Mouse (Mus musculus) liver, embryonic 12.5 days (tissue): ENCODE data around the gene Rrbp1. TPM values are rescaled to one million over a fixed set of nuclear protein-coding genes. Genes with fewer than 3 reads are reported as not detected.
A peak's percentile ranks its signal among the peaks of the same experiment; 100 is the strongest.

Experiments used
- ATAC-seq: fragments of 200-750 bp; cut with Nextera tagmentation; 2 replicates; pipeline ENCODE4 v1.8.0; 2017; ENCODE audit warnings: moderate number of reproducible peaks, mild to moderate bottlenecking, moderate library complexity
- H3K27ac ChIP-seq: fragments of 300-500 bp; sonication (generic); 2 replicates; pipeline ENCODE4 v1.5.1; 2016; ENCODE audit warnings: mild to moderate bottlenecking
- H3K27me3 ChIP-seq: fragments of 300-500 bp; sonication (generic); replicated peaks from 2 replicates; pipeline ENCODE4 v1.6.1; 2016; ENCODE audit warnings: mild to moderate bottlenecking, moderate library complexity
- H3K36me3 ChIP-seq: fragments of 300-500 bp; sonication (generic); 2 replicates; pipeline ENCODE4 v1.6.1; 2016; ENCODE audit warnings: mild to moderate bottlenecking, moderate library complexity
- H3K4me1 ChIP-seq: fragments of 300-500 bp; sonication (generic); 2 replicates; pipeline ENCODE4 v1.6.1; 2016
- H3K4me2 ChIP-seq: fragments of 300-500 bp; sonication (generic); 2 replicates; pipeline ENCODE4 v1.6.1; 2016; ENCODE audit warnings: mild to moderate bottlenecking, moderate library complexity
- H3K4me3 ChIP-seq: fragments of 300-500 bp; sonication (generic); 2 replicates; pipeline ENCODE4 v1.5.1; 2016; ENCODE audit warnings: mild to moderate bottlenecking, moderate library complexity
- H3K9ac ChIP-seq: fragments of 300-500 bp; sonication (generic); 2 replicates; pipeline ENCODE4 v1.6.1; 2016; ENCODE audit warnings: mild to moderate bottlenecking, moderate library complexity
- H3K9me3 ChIP-seq: fragments of 300-500 bp; sonication (generic); replicated peaks from 2 replicates; pipeline ENCODE4 v1.6.1; 2016; ENCODE audit warnings: mild to moderate bottlenecking, moderate library complexity
- WGBS: fragments of 180-500 bp; shearing (Covaris S2); methylation state at CpG from one replicate; pipeline ENCODE4 v1.1.7; 2016; ENCODE audit not compliant: insufficient replicate concordance; 5-methylcytosine and 5-hydroxymethylcytosine counted together
- polyA plus RNA-seq: library from polyadenylated mRNA; unstranded; fragments of >200 nt; fragmentation: Nextera tagmentation; extraction: Ambion mirVana; gene quantifications from 2 replicates; pipeline ENCODE4 v1.2.1, GENCODE M21; 2016

The Rrbp1 gene
- polyA plus RNA-seq, 1 experiment from 2014 or later, result 60.8 TPM

DNA sequence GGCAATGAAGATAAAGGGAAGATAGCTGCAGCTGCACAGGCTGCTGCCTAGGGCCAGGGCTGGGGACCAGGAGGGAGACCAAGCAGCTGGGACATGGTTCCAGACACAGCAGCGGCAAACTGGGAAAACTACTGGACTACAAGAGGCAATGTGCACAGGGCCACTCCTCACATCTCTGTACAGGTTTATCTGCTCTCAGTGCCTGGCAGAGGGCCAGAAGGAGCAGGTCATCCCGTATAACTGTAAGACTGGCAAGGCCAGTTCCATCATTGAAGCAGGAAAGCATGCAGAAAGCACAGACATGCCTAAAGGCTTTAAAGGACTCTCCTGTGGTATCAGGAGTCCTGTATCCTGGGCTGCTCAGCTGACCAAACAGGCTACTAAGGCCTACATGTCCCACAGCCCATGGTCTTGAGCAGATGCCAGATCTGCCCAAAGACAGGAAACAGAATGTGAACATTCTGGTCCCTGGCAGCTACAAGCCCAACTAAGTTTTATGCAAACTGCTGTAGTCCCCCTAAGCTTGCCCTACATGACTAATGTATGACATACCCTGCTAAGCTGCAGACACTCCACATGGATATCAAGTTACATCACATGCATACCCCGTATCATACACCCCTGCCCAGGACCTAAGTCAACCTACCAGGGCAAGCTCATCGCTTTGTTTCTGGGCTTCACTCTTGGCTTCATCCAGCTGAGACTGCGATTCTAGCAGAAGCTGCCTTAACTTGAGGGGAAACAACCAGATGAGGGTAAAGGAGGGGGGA lies 59.3 kb downstream of the Rrbp1 start:
- Histone ChIP-seq H3K36me3 (peaks cover 100% of the 10 kb centered on the region), H3K4me2 (no peak overlapping the region), H3K4me3 (no peak overlapping the region), H3K9me3 (no peaks in the 10 kb centered on the region), H3K27ac (no peak overlapping the region), H3K9ac (no peak overlapping the region), H3K27me3 (no peaks in the 10 kb centered on the region), H3K4me1 (0 out of 2 replicates have a peak, but pooled peaks cover 7% of the 10 kb centered on the region)
- ATAC-seq, result no peak
- WGBS, result 81% methylated on average over 5 of the region's 5 CpGs

DNA sequence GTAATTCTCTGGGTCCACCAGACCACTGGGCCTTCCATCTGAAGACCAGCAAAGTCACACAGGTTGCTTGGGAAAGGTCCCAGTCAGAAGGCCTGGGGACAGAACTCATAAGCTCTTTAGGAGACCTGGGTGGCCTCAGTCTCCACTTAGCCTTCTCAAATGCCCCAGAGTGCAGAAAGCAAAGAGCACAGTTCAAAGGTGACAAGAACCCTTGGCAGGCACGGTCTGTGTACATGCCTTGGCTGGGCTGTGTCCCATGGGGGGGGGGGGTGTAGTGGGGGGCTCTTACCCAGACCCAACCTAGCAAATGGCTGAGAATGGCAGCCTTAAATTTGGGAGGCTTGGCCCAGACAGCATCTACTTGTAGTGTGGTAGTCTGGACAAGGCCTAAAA lies 60.0 kb downstream of the Rrbp1 start:
- no peaks in the 10 kb centered on the region for H3K9me3 ChIP-seq
- peaks cover 100% of the 10 kb centered on the region for H3K36me3 ChIP-seq
- 0 out of 2 replicates have a peak, but pooled peaks cover 7% of the 10 kb centered on the region for H3K4me1 ChIP-seq
- H3K27me3 ChIP-seq, result no peaks in the 10 kb centered on the region
- no peak for ATAC-seq
- no peak overlapping the region for H3K4me3 ChIP-seq
- no peak overlapping the region for H3K27ac ChIP-seq
- H3K4me2 ChIP-seq, result no peak overlapping the region
- H3K9ac ChIP-seq, result no peak overlapping the region
- 65% methylated on average over 1 of the region's 1 CpGs for WGBS

DNA sequence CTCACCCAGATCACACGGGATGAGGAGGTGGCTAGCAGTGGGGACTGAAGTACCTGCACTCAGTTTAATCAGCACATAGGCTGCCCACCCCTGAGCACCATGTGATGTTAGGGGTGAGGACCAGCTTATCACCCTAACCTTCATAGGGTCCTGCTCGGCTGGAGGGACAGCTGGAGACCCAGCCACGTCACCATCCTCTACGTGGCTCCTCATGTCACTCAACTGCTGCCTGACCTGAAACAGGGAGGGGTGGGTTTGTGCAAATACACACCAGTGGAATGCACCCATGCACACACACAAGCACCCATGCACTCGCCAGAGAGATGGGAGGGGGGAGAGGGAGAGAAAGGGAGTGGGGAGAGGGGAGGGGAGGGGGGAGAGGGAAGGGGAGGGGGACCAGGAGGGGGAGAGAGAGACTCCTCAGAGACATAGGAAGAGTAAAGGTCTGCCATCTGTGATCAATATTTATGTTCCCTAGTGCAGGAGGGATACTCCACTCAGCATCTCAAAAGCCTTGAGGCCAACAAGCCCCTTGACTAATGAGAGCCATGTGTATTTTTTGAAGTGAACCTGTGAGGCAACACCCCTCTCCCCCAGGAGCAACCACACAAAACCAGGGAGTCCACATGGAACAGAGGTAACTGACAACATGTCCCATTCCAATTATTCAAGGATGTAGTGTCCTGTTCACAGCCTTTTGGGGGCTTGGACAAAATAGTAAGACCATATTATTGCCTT lies 60.6 kb downstream of the Rrbp1 start:
- Histone ChIP-seq H3K27ac (no peak overlapping the region), H3K4me2 (no peak overlapping the region), H3K4me3 (no peak overlapping the region), H3K4me1 (0 out of 2 replicates have a peak, but pooled peaks cover 7% of the 10 kb centered on the region), H3K27me3 (no peaks in the 10 kb centered on the region), H3K36me3 (peaks cover 100% of the 10 kb centered on the region), H3K9ac (no peak overlapping the region), H3K9me3 (no peaks in the 10 kb centered on the region)
- WGBS, result 67% methylated on average over 5 of the region's 5 CpGs
- no peak for ATAC-seq

DNA sequence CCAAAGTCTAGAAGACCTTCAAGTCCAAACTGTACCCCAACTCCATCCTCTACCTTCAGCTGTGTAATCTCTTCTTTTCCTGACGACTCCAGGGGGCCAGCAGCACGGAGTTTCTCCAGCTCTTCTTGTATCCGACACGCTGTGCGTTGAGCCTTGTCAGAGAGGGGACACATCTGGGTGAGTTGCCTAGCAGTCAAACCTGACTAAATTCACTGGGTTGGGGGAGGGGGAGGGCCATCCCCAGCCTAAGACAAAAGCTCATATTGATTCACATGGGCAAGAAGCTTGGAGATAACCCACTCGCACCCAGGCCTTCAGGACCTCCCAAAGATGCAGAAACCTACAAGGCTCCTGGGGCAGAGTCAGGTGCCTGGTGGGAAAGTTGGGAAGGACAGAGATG lies 61.8 kb downstream of the Rrbp1 start:
- no peak overlapping the region for H3K9ac ChIP-seq
- WGBS, result 94% methylated on average over 6 of the region's 6 CpGs
- no peak overlapping the region for H3K27ac ChIP-seq
- H3K4me3 ChIP-seq, result no peak overlapping the region
- H3K4me1 ChIP-seq, result 0 out of 2 replicates have a peak, but pooled peaks cover 7% of the 10 kb centered on the region
- H3K27me3 ChIP-seq, result no peaks in the 10 kb centered on the region
- H3K9me3 ChIP-seq, result no peaks in the 10 kb centered on the region
- H3K4me2 ChIP-seq, result no peak overlapping the region
- no peak for ATAC-seq
- H3K36me3 ChIP-seq, result peaks cover 99% of the 10 kb centered on the region

DNA sequence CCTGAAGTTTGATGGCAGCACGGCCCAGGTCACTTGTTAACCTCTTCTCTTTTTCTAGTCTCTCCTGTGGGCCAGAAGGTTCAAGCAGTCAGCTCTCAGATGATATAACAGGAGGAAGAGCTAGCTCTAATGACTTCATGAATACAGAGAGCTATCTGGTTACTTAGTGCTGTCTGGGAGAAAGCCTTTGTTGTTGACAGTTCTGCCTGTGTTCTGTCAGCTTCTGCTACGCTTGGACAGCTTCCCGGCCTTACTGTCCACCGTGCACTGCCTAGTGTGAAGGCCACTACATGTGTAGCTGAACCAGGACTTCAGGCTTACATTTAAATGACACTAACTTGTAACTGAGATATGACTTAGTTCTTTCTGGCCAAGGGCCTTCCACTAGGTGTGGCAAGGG lies 62.6 kb downstream of the Rrbp1 start:
- Histone ChIP-seq H3K4me1 (0 out of 2 replicates have a peak, but pooled peaks cover 7% of the 10 kb centered on the region), H3K36me3 (peaks cover 99% of the 10 kb centered on the region), H3K4me3 (no peak overlapping the region), H3K4me2 (no peak overlapping the region), H3K9me3 (no peaks in the 10 kb centered on the region), H3K27me3 (no peaks in the 10 kb centered on the region), H3K9ac (no peak overlapping the region), H3K27ac (no peak overlapping the region)
- WGBS, result 81% methylated on average over 4 of the region's 4 CpGs
- ATAC-seq, result no peak

DNA sequence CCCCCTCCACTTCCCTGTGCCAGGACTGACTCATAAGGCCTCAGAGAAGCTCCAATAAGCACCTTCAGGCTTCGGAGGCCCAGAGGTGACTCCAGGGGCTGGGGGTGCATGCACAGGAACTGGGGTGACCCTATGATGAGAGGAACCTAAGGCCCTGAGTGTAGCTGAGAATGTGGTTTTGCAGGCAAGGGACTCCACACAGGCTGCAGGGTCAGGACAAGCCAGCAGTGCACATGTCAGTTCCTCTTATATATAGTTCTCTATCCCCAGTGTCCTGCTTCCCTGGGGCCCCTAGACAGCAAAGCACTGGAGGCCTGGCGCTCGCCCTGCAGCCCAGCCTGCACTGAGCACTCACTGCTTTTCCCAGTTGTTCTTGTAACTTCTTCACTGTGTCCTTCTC lies 63.1 kb downstream of the Rrbp1 start:
- 0 out of 2 replicates have a peak, but pooled peaks cover 7% of the 10 kb centered on the region for H3K4me1 ChIP-seq
- ATAC-seq, result no peak
- peaks cover 98% of the 10 kb centered on the region for H3K36me3 ChIP-seq
- 85% methylated on average over 3 of the region's 3 CpGs for WGBS
- no peak overlapping the region for H3K9ac ChIP-seq
- no peaks in the 10 kb centered on the region for H3K9me3 ChIP-seq
- no peak overlapping the region for H3K27ac ChIP-seq
- no peak overlapping the region for H3K4me2 ChIP-seq
- H3K27me3 ChIP-seq, result no peaks in the 10 kb centered on the region
- no peak overlapping the region for H3K4me3 ChIP-seq

DNA sequence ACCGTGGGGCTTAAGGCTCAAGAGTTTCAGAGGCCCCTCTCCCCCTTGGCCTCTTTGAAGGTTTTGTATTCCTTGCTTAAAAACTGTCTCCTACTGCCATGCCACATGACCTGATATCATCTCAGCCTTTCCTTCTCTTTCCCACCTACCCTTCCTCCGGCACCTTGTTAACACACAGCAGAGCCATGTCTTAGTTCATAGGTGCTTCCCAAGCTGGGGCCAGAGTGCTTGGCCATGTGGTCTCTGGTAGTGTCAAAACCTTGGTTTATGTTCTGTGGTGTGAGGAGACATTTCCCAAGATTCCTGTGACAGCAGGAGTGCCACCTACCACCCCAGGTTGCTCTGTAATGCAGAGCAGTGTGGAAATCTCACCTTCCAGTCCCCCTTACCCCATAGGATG lies 64.7 kb downstream of the Rrbp1 start:
- 77% methylated on average over 2 of the region's 2 CpGs for WGBS
- H3K36me3 ChIP-seq, result peaks cover 96% of the 10 kb centered on the region
- no peak for ATAC-seq

DNA sequence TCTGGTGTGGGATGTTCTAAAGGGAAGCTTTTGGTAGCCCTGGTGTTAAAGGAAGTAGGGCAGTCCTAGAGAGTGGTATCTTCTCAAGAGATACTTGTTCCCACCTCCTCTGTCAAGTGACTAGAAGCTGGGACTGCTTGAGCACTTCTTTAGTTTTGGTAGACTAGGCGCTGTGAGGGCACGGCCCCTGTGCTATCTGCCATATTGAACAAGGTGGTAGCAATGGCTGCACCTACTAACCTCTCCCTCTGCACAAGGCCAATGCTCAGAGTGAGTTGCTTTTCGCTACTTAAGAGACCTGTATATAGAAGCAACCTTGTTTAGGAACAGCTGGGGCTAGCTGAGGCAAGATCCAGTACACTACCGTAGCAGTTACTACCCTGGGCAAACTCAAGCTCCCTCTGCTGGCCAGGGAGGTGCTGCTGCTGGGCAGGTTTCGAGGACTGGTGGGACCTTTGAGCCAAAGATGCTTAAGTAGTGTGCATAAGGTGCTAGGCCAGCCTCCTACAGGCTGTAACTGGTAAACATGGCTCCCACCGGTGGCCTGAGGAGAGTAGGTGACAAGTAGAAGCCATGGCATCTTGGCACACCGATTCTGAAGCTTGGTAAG lies 65.5 kb downstream of the Rrbp1 start:
- Histone ChIP-seq H3K36me3 (peaks cover 94% of the 10 kb centered on the region), H3K27ac (no peak overlapping the region), H3K4me1 (0 out of 2 replicates have a peak, but pooled peaks cover 7% of the 10 kb centered on the region), H3K4me3 (no peak overlapping the region), H3K9ac (no peak overlapping the region), H3K9me3 (no peaks in the 10 kb centered on the region), H3K27me3 (no peaks in the 10 kb centered on the region), H3K4me2 (no peak overlapping the region)
- 79% methylated on average over 7 of the region's 7 CpGs for WGBS
- peak; percentile 31; the same call in 1 of the 2 replicates for ATAC-seq

More for the DNA sequence above, 64.7 kb downstream of the Rrbp1 start:
- H3K4me2 ChIP-seq, result no peak overlapping the region
- no peak overlapping the region for H3K27ac ChIP-seq
- no peaks in the 10 kb centered on the region for H3K9me3 ChIP-seq
- H3K4me1 ChIP-seq, result 0 out of 2 replicates have a peak, but pooled peaks cover 7% of the 10 kb centered on the region
- no peaks in the 10 kb centered on the region for H3K27me3 ChIP-seq
- H3K9ac ChIP-seq, result no peak overlapping the region
- H3K4me3 ChIP-seq, result no peak overlapping the region

DNA sequence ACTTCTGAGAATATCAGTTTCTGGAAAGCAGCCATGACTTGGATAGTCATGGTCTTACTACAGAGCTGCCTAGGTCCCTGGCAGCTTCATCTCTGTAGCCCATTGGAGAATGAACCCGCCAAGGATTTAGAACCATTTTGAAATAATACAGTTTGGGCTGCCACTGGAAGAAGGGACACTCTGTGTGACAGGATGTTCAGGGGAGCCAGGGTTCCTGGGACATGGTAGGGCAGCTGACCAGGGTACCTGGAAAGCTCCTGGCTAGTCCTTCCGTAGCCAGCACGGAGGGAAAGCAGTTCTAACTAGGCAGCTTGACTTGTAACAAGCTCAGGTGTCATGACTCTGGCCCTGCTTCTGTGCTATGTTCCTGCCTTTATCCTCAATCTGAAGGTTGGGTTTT lies 66.3 kb downstream of the Rrbp1 start:
- no peak overlapping the region for H3K27ac ChIP-seq
- H3K4me1 ChIP-seq, result 0 out of 2 replicates have a peak, but pooled peaks cover 4% of the 10 kb centered on the region
- H3K27me3 ChIP-seq, result no peaks in the 10 kb centered on the region
- H3K36me3 ChIP-seq, result peaks cover 94% of the 10 kb centered on the region
- no peak overlapping the region for H3K4me3 ChIP-seq
- 74% methylated on average over 3 of the region's 3 CpGs for WGBS
- no peak overlapping the region for H3K9ac ChIP-seq
- no peaks in the 10 kb centered on the region for H3K9me3 ChIP-seq
- H3K4me2 ChIP-seq, result no peak overlapping the region
- ATAC-seq, result no peak

DNA sequence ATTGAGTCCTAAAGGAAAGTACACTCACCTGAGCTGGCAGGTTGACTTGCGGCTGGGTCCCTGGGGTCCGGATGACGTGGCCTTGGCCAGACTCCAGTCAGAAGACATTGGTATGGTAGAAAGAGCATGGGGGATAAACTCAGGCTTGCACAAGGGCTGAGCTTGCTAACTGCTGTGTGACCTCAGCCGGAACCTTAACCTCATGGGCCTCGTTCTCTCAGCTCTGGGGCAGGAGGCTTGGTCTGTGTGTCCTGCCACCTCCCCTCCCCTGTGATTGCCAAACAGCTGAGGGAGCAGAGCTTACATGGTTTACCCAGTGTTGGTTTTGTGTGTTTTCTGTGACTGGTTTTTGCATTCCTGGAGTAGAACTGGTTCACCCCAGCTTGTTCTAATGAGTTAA lies 70.7 kb downstream of the Rrbp1 start:
- ATAC-seq, result peak; percentile 57; the same call in 1 of the 2 replicates
- Histone ChIP-seq H3K4me3 (no peak overlapping the region), H3K9me3 (no peaks in the 10 kb centered on the region), H3K27me3 (no peaks in the 10 kb centered on the region), H3K9ac (no peak overlapping the region), H3K4me2 (no peak overlapping the region), H3K4me1 (no peaks in the 10 kb centered on the region), H3K27ac (no peak overlapping the region), H3K36me3 (peaks cover 65% of the 10 kb centered on the region)
- WGBS, result 86% methylated on average over 5 of the region's 5 CpGs

DNA sequence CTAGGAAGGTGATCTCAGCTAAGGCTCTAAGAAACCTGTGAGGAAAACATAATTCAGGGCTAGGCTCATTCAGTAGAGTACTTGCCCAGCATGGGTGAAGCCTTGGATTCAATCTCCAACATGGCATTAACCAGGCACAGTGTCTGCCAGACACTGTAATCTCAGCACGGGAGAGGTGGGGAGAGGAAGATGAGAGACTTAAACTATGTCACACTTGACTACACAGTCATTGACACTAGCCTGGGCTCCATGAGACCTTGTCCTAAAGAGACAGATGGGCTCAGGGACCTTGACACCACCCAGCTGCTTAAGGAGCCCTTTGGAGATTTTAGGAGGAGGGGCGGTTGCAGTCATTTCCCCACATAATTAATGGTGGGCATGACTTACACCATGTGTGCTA lies 73.2 kb downstream of the Rrbp1 start:
- Histone ChIP-seq H3K9ac (no peak overlapping the region), H3K27me3 (no peaks in the 10 kb centered on the region), H3K9me3 (no peaks in the 10 kb centered on the region), H3K27ac (no peak overlapping the region), H3K4me3 (no peak overlapping the region), H3K36me3 (peaks cover 48% of the 10 kb centered on the region), H3K4me2 (no peak overlapping the region), H3K4me1 (no peaks in the 10 kb centered on the region)
- WGBS, result 86% methylated on average over 2 of the region's 2 CpGs
- ATAC-seq, result no peak

DNA sequence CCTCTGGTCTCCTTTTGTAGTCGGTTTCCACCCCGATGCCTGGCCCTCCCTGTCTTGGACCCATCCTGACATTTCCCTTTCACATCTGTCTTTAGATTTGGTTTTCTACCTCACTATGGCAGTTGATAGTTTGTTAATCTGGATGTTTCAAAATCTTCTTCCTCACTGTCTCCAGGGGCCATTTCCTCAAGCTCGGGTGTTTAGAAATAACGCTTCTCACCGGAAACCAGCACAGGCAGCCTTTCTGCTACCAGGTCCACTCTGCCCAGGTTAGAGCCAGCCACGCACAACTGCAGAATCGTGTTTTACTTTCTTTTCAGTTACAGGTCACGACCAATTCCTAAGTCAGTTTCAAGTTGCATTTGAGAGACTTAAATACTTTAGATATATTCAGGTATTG lies 76.6 kb downstream of the Rrbp1 start:
- 67% methylated on average over 8 of the region's 8 CpGs for WGBS
- H3K9me3 ChIP-seq, result no peaks in the 10 kb centered on the region
- H3K4me2 ChIP-seq, result no peak overlapping the region
- H3K27me3 ChIP-seq, result no peaks in the 10 kb centered on the region
- H3K4me3 ChIP-seq, result no peak overlapping the region
- peaks cover 19% of the 10 kb centered on the region for H3K36me3 ChIP-seq
- peaks cover 20% of the 10 kb centered on the region for H3K4me1 ChIP-seq
- ATAC-seq, result no peak
- no peak overlapping the region for H3K9ac ChIP-seq
- no peak overlapping the region for H3K27ac ChIP-seq
